Mouse (Mus musculus) limb, embryonic 10.5 days (tissue): ENCODE data around the gene Ctla2b. TPM values are rescaled to one million over a fixed set of nuclear protein-coding genes. Genes with fewer than 3 reads are reported as not detected.

Source experiments
- polyA plus RNA-seq: library from polyadenylated mRNA; unstranded; fragments of >200 nt; fragmentation: Nextera tagmentation; extraction: Ambion mirVana; gene quantifications from 2 replicates; pipeline ENCODE4 v1.2.1, GENCODE M21; 2016

The Ctla2b gene
- polyA plus RNA-seq, 1 experiment from 2014 or later: 1.7 TPM

Other genes starting within 250 kb of the Ctla2b start
- not detected in 2 replicates for gene BC051665, start 111.1 kb downstream of the Ctla2b start, polyA plus RNA-seq
- not detected in 2 replicates for gene Ctsll3, start 94.6 kb downstream of the Ctla2b start, polyA plus RNA-seq
- not detected in 2 replicates for gene 4930486L24Rik, start 33.0 kb downstream of the Ctla2b start, polyA plus RNA-seq
- 0.21 and 0.25 TPM in 2 replicates for gene Gm49392, start 553 bp downstream of the Ctla2b start, polyA plus RNA-seq
- not detected in 2 replicates for gene Tpbpb, start 7.4 kb upstream of the Ctla2b start, polyA plus RNA-seq
- gene Gm49393, start 38.1 kb upstream of the Ctla2b start, polyA plus RNA-seq: not detected in 2 replicates
- gene Gm49391, start 39.1 kb upstream of the Ctla2b start, polyA plus RNA-seq: 0.96 and 1.2 TPM in 2 replicates
- gene Ctla2a, start 39.2 kb upstream of the Ctla2b start, polyA plus RNA-seq: 9.6 and 11.3 TPM in 2 replicates
- gene Tpbpa, start 44.5 kb upstream of the Ctla2b start, polyA plus RNA-seq: not detected in 2 replicates
- not detected in 2 replicates for gene Ctsj, start 108.5 kb upstream of the Ctla2b start, polyA plus RNA-seq
- gene Ctsq, start 143.2 kb upstream of the Ctla2b start, polyA plus RNA-seq: not detected in 2 replicates